ENCODE assay signal across 28 mouse cellular contexts in the genomic region with DNA sequence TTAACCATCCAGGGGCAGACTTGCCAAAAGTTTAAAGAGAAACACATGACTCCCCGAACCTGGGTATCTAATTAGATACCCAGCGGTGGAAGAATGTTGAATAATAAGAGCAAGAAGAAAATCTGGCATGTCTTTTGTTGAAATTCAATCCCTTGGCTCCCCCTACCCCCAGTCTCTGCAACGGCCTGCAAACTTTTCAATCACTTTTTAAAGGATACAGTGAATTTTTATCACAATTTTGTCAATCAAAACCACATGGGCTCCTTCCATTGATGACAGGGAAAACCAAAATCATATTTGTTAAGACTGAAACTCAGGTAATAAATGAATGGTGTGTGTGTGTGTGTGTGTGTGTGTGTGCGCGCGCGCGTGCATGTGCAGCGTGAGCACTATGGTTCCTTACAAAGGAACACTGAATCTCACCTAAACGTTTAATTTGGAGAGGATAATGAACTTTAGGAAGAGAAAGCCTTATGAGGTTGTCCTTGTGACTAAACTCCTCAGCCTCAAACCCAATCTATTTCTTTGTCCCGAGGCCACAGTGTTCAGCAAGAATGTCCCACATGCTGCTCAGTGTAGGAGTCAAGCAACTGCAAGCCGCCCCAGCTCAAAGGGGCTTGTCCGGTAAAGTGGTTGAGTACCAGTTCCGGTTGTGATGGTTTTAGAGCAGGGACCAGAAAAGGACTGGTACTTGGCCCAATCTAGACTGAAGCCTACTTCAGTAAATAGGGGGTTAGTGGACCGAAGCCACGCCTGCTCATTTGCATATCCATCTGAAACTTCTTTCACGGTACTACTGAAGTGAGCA.
A peak's percentile ranks its signal among the peaks of the same experiment; 100 is the strongest.
DNase-seq lines count a peak whose midpoint lies in the region; ATAC-seq lines count a peak whose summit lies in the region.
"Had no signal": no experiment of that assay in that cellular context is flagged by ENCODE, and none has a peak within 500 bp of the region (broad histone marks: within the 10 kb centered on the region; RNA-seq: fewer than 3 reads in every experiment).

No protein-coding gene starts in this region.

- no peak overlapping the region for H3K4me3 ChIP-seq in forebrain, embryonic 10.5 days
- H3K4me3 ChIP-seq in forebrain, embryonic 15.5 days = no peak overlapping the region
- no peak overlapping the region for H3K4me3 ChIP-seq in embryonic facial prominence, embryonic 12.5 days
- no peak overlapping the region for H3K4me3 ChIP-seq in limb, embryonic 11.5 days (ENCODE audit: low read depth, low read length)
- H3K4me3 ChIP-seq in midbrain, embryonic 13.5 days (replicated peaks) = no peak overlapping the region
- H3K4me3 ChIP-seq: heart, embryonic 10.5 days; heart, embryonic 15.5 days; hindbrain, embryonic 12.5 days; liver, embryonic 15.5 days; midbrain, embryonic 12.5 days; neural tube, embryonic 13.5 days had no signal

- H3K4me2 ChIP-seq in forebrain, embryonic 15.5 days (replicated peaks) = no peak overlapping the region
- no peak overlapping the region for H3K4me2 ChIP-seq in embryonic facial prominence, embryonic 12.5 days (replicated peaks)
- peak overlapping the region; percentile 16; the same call in 1 of the 2 replicates for H3K4me2 ChIP-seq in limb, embryonic 11.5 days (ENCODE audit: low read depth, severe bottlenecking)
- no peak overlapping the region for H3K4me2 ChIP-seq in midbrain, embryonic 13.5 days (replicated peaks)
- H3K4me2 ChIP-seq: heart, embryonic 15.5 days; hindbrain, embryonic 12.5 days; liver, embryonic 15.5 days; lung, embryonic 14.5 days; midbrain, embryonic 12.5 days; neural tube, embryonic 13.5 days had no signal

- WGBS in forebrain, embryonic 10.5 days = 78% methylated on average over 17 of the region's 17 CpGs
- WGBS in forebrain, embryonic 15.5 days = 74% methylated on average over 17 of the region's 17 CpGs
- WGBS in embryonic facial prominence, embryonic 12.5 days = 52% methylated on average over 17 of the region's 17 CpGs
- WGBS in limb, embryonic 11.5 days = 54% methylated on average over 17 of the region's 17 CpGs
- WGBS in midbrain, embryonic 13.5 days = 77% methylated on average over 17 of the region's 17 CpGs

- no peak for ATAC-seq in forebrain, embryonic 15.5 days (replicated peaks)
- no peak for ATAC-seq in embryonic facial prominence, embryonic 12.5 days (ENCODE audit: insufficient number of reproducible peaks, insufficient read depth, low FRiP score, low TSS enrichment)
- ATAC-seq in limb, embryonic 11.5 days (ENCODE audit: insufficient number of reproducible peaks, low FRiP score, low TSS enrichment, low read depth) = no peak
- no peak for ATAC-seq in midbrain, embryonic 13.5 days
- ATAC-seq: forebrain, postnatal 0 days; intestine, postnatal 0 days had no signal

- peak overlapping the region; percentile 44; the same call in 1 of the 2 replicates for H3K27ac ChIP-seq in forebrain, embryonic 10.5 days
- no peak overlapping the region for H3K27ac ChIP-seq in forebrain, embryonic 15.5 days (replicated peaks)
- peak overlapping the region; percentile 73 for H3K27ac ChIP-seq in embryonic facial prominence, embryonic 12.5 days
- peak overlapping the region; percentile 84 for H3K27ac ChIP-seq in limb, embryonic 11.5 days (replicated peaks; ENCODE audit: low read depth, low read length)
- no peak overlapping the region for H3K27ac ChIP-seq in midbrain, embryonic 13.5 days
- H3K27ac ChIP-seq: heart, embryonic 10.5 days; heart, embryonic 15.5 days; liver, embryonic 15.5 days; midbrain, embryonic 12.5 days; neural tube, embryonic 13.5 days had no signal

- no peaks in the 10 kb centered on the region for H3K27me3 ChIP-seq in forebrain, embryonic 10.5 days (ENCODE audit: poor library complexity, severe bottlenecking)
- H3K27me3 ChIP-seq in forebrain, embryonic 15.5 days = no peaks in the 10 kb centered on the region
- H3K27me3 ChIP-seq in embryonic facial prominence, embryonic 12.5 days = no peaks in the 10 kb centered on the region
- no peaks in the 10 kb centered on the region for H3K27me3 ChIP-seq in limb, embryonic 11.5 days (ENCODE audit: control insufficient read depth, insufficient read depth, low read length)
- no peaks in the 10 kb centered on the region for H3K27me3 ChIP-seq in midbrain, embryonic 13.5 days
- H3K27me3 ChIP-seq: heart, embryonic 15.5 days; hindbrain, embryonic 12.5 days; liver, embryonic 15.5 days; midbrain, embryonic 12.5 days; neural tube, embryonic 13.5 days had no signal

- no peak for DNase-seq in forebrain, embryonic 10.5 days (ENCODE audit: extremely low spot score, low spot score)
- peak; percentile 57 for DNase-seq in limb, embryonic 11.5 days (ENCODE audit: low spot score)
- DNase-seq in layer of hippocampus, postnatal 36 days = no peak
- DNase-seq in urinary bladder, postnatal 25 days (ENCODE audit: low spot score) = no peak
- DNase-seq: adrenal gland, postnatal 14 days; cerebellum, adult 11 months; cerebellum, adult 9-11 months; forebrain, postnatal 0 days; gastrocnemius, postnatal 25 days; heart, adult 11 months; kidney, adult 9 months; kidney, postnatal 10 days; layer of hippocampus, adult 9-11 months; lung, embryonic 14.5 days; lung, postnatal 36 days; retina, postnatal 1 day; right cerebral cortex, postnatal 14 days had no signal

- H3K4me1 ChIP-seq in forebrain, embryonic 10.5 days = peaks cover 14% of the 10 kb centered on the region
- no peaks in the 10 kb centered on the region for H3K4me1 ChIP-seq in forebrain, embryonic 15.5 days
- H3K4me1 ChIP-seq in embryonic facial prominence, embryonic 12.5 days = peaks cover 19% of the 10 kb centered on the region; the same call in 1 of the 2 replicates
- peaks cover 18% of the 10 kb centered on the region for H3K4me1 ChIP-seq in limb, embryonic 11.5 days (ENCODE audit: control insufficient read depth, insufficient read depth, low read length)
- no peaks in the 10 kb centered on the region for H3K4me1 ChIP-seq in midbrain, embryonic 13.5 days (replicated peaks)
- H3K4me1 ChIP-seq: heart, embryonic 10.5 days; heart, embryonic 15.5 days; liver, embryonic 15.5 days; midbrain, embryonic 12.5 days; neural tube, embryonic 13.5 days had no signal

- no peak overlapping the region for H3K9ac ChIP-seq in forebrain, embryonic 15.5 days (replicated peaks)
- no peak overlapping the region for H3K9ac ChIP-seq in embryonic facial prominence, embryonic 12.5 days
- no peak overlapping the region for H3K9ac ChIP-seq in limb, embryonic 11.5 days (ENCODE audit: low read length)
- no peak overlapping the region for H3K9ac ChIP-seq in midbrain, embryonic 13.5 days (replicated peaks)
- H3K9ac ChIP-seq: forebrain, postnatal 0 days; heart, embryonic 15.5 days; hindbrain, embryonic 12.5 days; liver, embryonic 15.5 days; lung, embryonic 14.5 days; midbrain, embryonic 12.5 days; neural tube, embryonic 13.5 days had no signal

- no peaks in the 10 kb centered on the region for H3K9me3 ChIP-seq in forebrain, embryonic 10.5 days
- no peaks in the 10 kb centered on the region for H3K9me3 ChIP-seq in forebrain, embryonic 15.5 days
- H3K9me3 ChIP-seq in embryonic facial prominence, embryonic 12.5 days = no peaks in the 10 kb centered on the region
- no peaks in the 10 kb centered on the region for H3K9me3 ChIP-seq in limb, embryonic 11.5 days (ENCODE audit: control insufficient read depth, low read length)
- H3K9me3 ChIP-seq in midbrain, embryonic 13.5 days = no peaks in the 10 kb centered on the region
- H3K9me3 ChIP-seq: heart, embryonic 10.5 days; heart, embryonic 15.5 days; hindbrain, embryonic 12.5 days; liver, embryonic 15.5 days; midbrain, embryonic 12.5 days; neural tube, embryonic 13.5 days had no signal

- H3K36me3 ChIP-seq in forebrain, embryonic 10.5 days (replicated peaks) = no peaks in the 10 kb centered on the region
- no peaks in the 10 kb centered on the region for H3K36me3 ChIP-seq in forebrain, embryonic 15.5 days
- H3K36me3 ChIP-seq in embryonic facial prominence, embryonic 12.5 days = no peaks in the 10 kb centered on the region
- no peaks in the 10 kb centered on the region for H3K36me3 ChIP-seq in limb, embryonic 11.5 days (ENCODE audit: control insufficient read depth, insufficient read depth, low read length)
- H3K36me3 ChIP-seq in midbrain, embryonic 13.5 days = no peaks in the 10 kb centered on the region
- H3K36me3 ChIP-seq: G1E; heart, embryonic 10.5 days; heart, embryonic 15.5 days; hindbrain, embryonic 12.5 days; liver, embryonic 15.5 days; midbrain, embryonic 12.5 days; neural tube, embryonic 13.5 days had no signal

Comparison
In these comparisons a context has a peak if more than half of its experiments do, and no peak if none do; other contexts are left out.
1. H3K27ac ChIP-seq: peak in forebrain, embryonic 10.5 days (single experiment), embryonic facial prominence, embryonic 12.5 days (single experiment) and limb, embryonic 11.5 days (single experiment); none in forebrain, embryonic 15.5 days (single experiment) and midbrain, embryonic 13.5 days (single experiment).